10 mouse cellular contexts compared by ENCODE assay signal in the genomic region with DNA sequence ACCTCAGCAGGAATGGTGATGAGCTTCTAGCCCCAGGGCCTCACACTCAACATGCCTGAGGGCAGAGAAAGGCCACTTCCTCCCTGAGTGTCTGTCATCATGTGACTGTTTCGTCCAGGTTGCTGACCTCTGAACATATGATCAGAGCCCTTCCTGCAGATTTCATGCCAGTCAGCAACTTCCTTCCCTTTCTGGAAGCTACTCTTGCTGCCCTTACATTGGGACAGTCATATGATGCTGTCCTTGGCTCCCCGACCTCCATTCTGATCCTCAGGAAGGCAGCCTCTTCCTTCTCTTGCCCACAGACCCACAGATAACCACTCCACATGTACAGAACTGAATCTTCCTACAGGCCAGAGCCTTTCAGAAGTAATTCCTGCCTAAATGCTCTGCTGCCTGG. TPM values are rescaled to one million over a fixed set of nuclear protein-coding genes. Genes with fewer than 3 reads are reported as not detected.
DNase-seq lines count a peak whose midpoint lies in the region; TF ChIP-seq lines count a peak whose summit lies in the region.
"Had no signal": no experiment of that assay in that cellular context is flagged by ENCODE, and none has a peak within 500 bp of the region (broad histone marks: within the 10 kb centered on the region; RNA-seq: fewer than 3 reads in every experiment).

No protein-coding gene starts in this region.

- no peak for TF ChIP-seq CTCF in bone marrow, adult 2 months (IDR thresholded peaks at IDR 0.05; ENCODE audit: control insufficient read depth, insufficient read depth, low read length)

- H3K27ac ChIP-seq in bone marrow, adult 2 months (ENCODE audit: control insufficient read depth, insufficient read depth, low read depth, low read length, poor library complexity) = peak overlapping the region; percentile 93

- 5% methylated on average over 2 of the region's 2 CpGs for WGBS in bone marrow, adult 2 months

- intact Hi-C loops in heart, postnatal 36 days (cut with DNase I) = no loop called here

- H3K4me3 ChIP-seq in bone marrow, adult 2 months (replicated peaks; ENCODE audit: control insufficient read depth, low read depth, low read length) = no peak overlapping the region

- TF ChIP-seq POLR2A in bone marrow, adult 2 months (IDR thresholded peaks at IDR 0.05; ENCODE audit: borderline replicate concordance, control insufficient read depth, low read depth, low read length) = no peak

- peak; percentile 43 to 60 for DNase-seq in heart, adult 9 months (ENCODE audit: low spot score in 2 of 2)
- no peak for DNase-seq in heart, postnatal 36 days
- peak; percentile 21 to 45 for DNase-seq in kidney, adult 8-10 months
- DNase-seq in lung, postnatal 4 days = peak; percentile 42 to 56
- DNase-seq in urinary bladder, postnatal 25 days (ENCODE audit: low spot score) = no peak
- DNase-seq in thymus, postnatal 25 days = no peak
- DNase-seq in cerebellum, adult 11 months = no peak

- peaks cover 23% of the 10 kb centered on the region for H3K4me1 ChIP-seq in bone marrow, adult 2 months (ENCODE audit: control insufficient read depth, insufficient read depth, low read length)

RNA-seq across cellular contexts. Expression of a gene that starts 10.2 kb away (rescaled TPM):
- 100 to 1,000 TPM; 830 to 843 TPM for total RNA-seq in heart, postnatal 36 days (2021)
- 137 and 308 TPM in 2 replicates for polyA plus RNA-seq in bone marrow, adult 2 months (2011; ENCODE audit: insufficient read depth, insufficient read length, low replicate concordance, missing spikeins)

RNA-seq across cellular contexts. Expression of a gene that starts 15.6 kb away (rescaled TPM):
- total RNA-seq in heart, postnatal 36 days (2021) = 1 to 10 TPM in 1 of 2 experiments, under 1 TPM in 1; 0.72 to 8.2 TPM
- polyA plus RNA-seq in bone marrow, adult 2 months (2011; ENCODE audit: insufficient read depth, insufficient read length, low replicate concordance, missing spikeins) = not detected in 2 replicates

RNA-seq across cellular contexts. Expression of a gene that starts 24.5 kb away (rescaled TPM):
- total RNA-seq in heart, postnatal 36 days (2021) = 1 to 10 TPM; 1.8 to 2.0 TPM
- 1.6 and 6.2 TPM in 2 replicates for polyA plus RNA-seq in bone marrow, adult 2 months (2011; ENCODE audit: insufficient read depth, insufficient read length, low replicate concordance, missing spikeins)

RNA-seq across cellular contexts. Expression of a gene that starts 36.6 kb away (rescaled TPM):
- total RNA-seq in heart, postnatal 36 days (2021) = not detected
- 2.5 TPM in 1 of 2 replicates, not detected in the other for polyA plus RNA-seq in bone marrow, adult 2 months (2011; ENCODE audit: insufficient read depth, insufficient read length, low replicate concordance, missing spikeins)
- polyA plus RNA-seq: inflammation-experienced regulatory T-cells, adult 6 months; neural tube, embryonic 14.5 days had no signal

RNA-seq across cellular contexts. Expression of a gene that starts 43.6 kb away (rescaled TPM):
- 1 to 10 TPM; 1.6 to 3.4 TPM for total RNA-seq in heart, postnatal 36 days (2021)
- 19.2 and 51.8 TPM in 2 replicates for polyA plus RNA-seq in bone marrow, adult 2 months (2011; ENCODE audit: insufficient read depth, insufficient read length, low replicate concordance, missing spikeins)
- polyA plus RNA-seq: inflammation-experienced regulatory T-cells, adult 6 months had no signal

Comparison
In these comparisons a context has a peak if more than half of its experiments do, and no peak if none do; other contexts are left out.
1. DNase-seq: peak in heart, adult 9 months (2 of 2), kidney, adult 8-10 months (2 of 2) and lung, postnatal 4 days (2 of 2); none in heart, postnatal 36 days (0 of 2), urinary bladder, postnatal 25 days (single experiment), thymus, postnatal 25 days (single experiment) and cerebellum, adult 11 months (single experiment).